Mouse (Mus musculus) regulatory T cell (primary cell): Measurements from ENCODE around the gene Ky.

ENCODE experiments used
- in situ Hi-C: fragments of 300-600 bp; cut with MboI, MseI; formaldehyde crosslinking; loops from one replicate; pipeline ENCODE4 v1.15.1; 2025; ENCODE audit warnings: high pct_unique_total_duplicates

Gene Ky

DNA sequence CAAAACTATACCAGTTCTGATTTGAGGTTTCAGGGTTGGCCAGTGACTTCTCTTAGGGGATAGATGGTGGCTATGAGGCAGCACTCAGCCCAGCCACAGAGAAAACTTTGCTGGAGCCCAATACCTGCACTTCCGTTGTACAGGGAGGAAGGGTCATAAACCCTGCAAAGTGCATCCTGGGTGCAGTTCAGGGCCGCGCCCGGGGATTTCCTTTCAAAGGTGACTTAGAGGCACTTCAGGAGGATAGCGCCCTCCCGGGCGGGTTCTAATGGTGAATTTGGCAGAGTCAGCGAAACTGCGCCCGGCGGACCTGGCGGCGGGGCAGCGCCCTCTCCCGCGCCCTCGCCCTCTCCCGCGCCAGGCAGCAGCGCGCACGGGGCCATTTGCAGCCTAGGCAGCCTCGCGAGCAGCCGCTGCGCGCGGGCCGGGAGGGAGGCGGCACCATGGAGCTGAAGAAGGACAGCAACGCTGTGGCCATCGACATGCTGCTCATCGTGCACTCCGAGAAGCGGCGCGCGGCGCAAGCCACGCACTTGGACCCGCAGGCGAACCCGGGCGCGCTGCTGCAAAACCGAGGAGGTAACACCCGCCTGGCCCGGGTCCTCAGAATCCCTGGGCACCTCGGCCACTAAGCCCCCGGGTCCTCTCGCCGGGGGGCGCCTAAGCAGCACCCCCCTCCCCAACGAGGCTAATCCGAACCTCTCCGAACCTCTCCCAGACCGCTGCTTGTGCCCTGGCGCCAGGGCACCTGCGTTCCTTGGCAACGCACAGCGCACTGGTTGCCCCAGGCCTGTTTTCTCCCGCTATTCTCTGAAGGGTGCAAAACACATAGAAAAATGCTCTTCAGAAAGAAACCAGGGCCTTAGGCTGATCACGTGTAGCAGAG, at the start of gene Ky:
Gene Ky (plus strand): TSS at position 51 of the 886 bp plus-strand sequence.
- in situ Hi-C loops, result no loop called here

DNA sequence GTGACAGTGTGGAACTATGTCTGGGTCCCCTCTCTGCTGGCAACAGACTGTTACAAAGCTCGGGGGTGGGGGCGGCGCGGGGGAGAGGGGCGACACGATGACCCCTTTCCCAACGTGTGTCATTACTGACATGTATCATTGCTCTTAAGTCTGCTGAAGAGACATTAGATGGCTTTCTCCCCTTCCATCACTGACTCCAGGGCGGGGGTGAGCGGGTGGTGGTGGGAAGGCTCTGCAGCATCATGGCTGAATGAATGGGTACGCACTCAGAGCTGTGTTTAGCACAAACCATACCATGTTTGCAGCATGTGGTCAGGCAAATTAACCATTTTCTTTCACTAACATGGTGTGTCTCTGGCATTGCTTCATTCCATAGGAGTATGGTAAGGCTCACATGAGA, 43.3 kb upstream of the Ky start:
- in situ Hi-C loops, result no loop called here

DNA sequence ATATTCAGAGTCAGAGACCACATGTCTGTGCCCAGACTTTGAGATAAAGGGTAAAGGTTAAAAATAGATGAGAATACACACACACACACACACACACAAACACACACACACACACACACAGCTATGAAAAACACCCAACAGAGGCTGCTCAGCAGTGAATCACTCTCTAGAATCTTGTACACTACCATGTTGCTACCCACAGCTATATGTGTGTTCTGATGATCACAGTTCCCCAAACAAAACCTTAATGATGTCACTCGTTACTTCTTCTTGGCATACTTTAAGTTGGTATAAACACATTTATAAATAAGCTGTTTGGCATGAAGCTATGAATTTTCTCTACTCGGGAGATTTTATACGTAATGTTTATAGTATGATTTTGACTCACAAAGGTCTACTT, 40.5 kb upstream of the Ky start:
- in situ Hi-C loops, result no loop called here

DNA sequence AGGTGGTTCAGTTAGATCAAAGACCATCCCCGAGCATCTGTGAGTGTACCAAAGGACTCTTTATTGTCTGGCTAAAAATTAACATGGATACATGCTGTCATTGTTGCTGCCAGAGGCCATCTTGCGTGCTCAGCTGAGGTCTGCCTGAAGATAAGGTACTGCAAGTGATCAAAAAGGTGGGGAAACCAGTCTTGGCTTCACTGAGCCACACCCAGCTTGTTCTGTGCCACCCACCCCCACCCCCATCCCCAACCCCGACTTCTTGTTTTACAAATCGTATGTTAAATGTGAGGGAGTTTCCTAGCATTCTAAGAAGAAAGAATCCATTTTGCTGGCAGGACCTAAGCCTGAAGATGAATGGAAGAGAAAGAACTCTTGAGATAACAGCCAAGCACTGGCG, 39.8 kb upstream of the Ky start:
- in situ Hi-C loops, result no loop called here

DNA sequence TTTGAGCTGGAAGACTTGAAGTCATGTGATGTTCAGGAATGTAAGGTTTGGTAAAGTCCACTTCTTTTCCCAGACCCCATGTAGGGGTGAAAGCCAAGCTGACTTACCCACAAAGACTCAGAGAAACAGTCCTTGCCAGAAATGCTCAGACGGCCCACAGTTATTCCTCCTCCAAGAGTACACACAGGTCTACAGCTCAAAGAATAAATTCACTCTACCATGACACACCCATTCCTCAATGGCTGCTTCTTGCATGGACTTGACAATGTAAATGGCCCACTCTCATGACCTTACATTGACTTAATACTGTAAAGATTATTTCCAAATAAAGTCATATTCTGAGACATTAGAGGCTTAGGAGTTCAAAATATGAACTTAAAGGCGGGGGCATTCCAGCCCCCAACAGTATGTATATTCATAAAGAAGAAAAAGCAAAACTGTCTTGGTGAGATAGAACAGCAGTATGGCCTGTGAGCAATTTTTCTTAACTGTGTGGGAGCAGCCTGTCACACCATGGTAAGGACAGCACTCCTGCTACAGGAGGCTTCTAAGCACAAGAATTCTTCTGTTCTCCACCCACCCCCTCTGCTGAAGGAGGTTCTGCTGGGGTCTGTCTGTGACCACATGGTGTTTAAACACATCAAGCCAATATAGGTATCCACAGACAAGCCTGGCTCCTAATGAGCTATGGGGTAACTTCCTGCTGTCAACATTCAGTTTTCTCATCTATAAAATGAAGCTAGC, 35.3 kb upstream of the Ky start:
- in situ Hi-C loops, result no loop called here

- in situ Hi-C loops, result no loop called here
These were observed 27.6 kb upstream of the Ky start for GRCm38 (mm10) chr9:102477767-102478450.

DNA sequence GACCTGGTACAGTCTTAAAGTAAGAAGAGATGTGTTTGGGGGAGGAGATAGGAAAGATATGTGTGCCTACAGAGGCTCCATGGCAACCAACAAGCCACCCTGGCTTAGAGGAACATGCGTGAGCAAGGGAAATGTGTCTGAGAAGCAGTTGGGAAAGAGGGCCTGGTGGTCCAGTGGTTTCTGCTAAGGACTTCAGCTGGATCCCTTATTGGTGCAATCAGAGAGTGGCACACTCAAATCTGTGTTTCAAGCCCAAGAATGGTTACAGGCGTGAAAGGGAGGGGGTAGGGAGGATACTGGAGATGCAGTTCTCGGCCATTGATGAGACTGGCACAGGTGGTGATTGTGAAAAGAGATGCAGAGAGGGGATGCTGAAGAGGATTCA, 27.1 kb upstream of the Ky start:
- in situ Hi-C loops, result no loop called here

DNA sequence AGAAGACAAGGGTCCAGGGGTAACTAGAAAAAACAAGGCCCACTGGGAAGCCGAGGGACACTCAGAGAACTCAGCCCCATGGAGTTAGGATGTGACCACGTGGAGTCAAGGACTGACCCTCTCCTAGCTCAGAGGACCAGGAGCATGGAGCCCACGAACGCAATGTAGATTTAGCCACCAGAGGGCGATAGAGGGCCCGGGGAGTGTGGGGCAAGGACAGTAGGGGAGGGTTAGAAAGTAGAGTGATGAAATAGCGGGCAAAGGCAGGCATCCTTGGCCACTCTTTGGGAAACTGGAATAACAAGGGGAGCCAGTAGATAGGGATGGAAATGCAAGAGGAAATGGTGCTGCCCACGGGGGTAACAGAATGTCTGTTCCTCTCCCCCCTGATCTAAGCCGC, 26.5 kb upstream of the Ky start:
- in situ Hi-C loops, result no loop called here

DNA sequence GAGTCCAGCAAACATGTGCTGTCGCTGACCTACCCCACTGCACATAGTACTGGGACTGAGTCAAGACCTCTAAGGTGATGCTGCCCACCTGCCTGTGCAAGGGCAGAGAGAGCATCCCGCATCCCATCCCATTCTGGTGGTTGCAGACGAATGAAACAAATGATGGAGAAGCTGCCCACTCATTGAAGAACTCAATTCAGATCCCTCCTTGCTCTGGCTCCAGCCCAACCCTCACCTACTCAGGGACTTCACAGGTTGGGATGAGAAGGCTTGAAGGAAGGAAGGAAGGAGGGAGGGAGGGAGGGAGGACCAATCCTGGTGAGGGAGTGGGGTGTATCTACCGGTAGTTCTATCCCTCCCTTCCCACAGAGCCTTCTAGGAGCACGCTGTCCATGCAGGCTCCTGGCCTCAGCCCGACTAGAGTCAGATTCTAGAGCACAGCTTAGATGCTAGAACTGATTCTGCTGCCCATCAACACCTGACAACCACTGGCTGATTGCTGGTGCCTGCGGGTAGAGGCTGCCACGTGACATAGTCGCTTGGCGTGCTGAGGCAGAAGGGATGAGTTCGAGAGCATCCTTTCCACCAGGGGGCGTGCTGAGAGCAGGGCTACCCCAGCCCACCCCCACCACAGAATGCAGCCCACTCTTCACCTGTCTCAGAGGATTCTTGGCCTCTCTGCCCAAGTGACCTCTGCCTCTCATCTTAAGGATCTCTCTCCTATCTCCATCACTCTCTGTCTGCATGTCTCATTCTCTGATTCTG, 13.3 kb upstream of the Ky start:
- in situ Hi-C loops, result no loop called here

DNA sequence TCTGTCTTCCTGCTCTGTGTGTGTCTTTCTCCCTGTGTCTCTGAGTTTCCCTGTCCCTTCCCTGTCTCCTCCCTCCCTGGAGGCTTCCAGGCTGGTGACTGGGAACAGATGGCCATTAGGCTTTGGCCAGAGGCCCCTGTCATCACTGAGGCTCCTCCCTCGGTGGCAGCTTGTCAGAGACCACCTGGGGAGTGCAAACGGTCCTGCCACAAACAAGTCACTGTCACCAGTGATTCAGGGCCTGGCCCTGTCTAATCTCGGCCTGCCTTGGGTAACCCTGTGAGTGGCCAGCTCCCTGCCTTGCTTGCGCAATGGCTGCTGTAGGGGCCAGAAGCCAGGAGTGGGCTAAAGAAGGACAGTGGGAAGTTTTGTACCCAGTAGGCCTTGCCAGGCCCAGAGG, 12.5 kb upstream of the Ky start:
- in situ Hi-C loops, result no loop called here

DNA sequence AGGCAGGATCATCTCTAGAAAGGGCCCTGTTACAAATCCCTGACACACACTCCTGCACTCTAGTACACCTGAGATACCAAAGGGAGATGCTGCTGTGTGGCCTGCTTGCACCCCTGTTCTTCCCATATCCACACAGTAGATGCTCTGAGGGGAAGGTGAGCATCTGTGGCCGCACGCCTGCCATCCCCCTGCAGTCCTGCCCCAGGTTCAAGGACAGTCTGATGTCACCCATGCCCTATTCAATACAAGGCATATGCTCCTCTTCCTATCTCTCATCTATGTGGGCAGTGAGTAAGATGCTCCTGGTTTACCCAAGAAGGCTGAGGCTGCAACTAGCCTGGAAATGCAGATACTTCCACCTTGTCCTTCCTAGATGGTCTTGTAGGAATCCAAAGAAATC, 11.6 kb upstream of the Ky start:
- in situ Hi-C loops, result no loop called here

DNA sequence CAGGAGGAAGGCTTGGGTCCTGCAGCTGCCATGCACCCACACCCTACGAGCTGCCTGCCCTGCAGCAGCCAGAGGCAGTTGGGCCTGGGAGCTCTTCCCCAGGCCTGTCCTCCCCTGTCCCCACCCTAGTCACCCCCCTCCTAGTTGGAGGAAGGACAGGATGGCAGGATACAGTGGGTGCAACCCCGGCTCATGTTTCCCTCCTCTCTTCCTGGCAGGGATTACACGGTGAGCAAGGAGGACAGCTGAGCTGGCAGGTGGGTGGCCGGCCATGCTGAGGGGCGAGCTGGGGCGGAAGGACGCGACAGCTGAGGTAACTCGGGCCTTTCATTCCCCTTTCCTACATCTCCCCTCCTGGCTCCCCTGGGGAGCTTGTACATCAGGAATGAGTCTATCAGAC, 11.1 kb upstream of the Ky start:
- in situ Hi-C loops, result no loop called here

- in situ Hi-C loops, result no loop called here
These were observed 10.3 kb upstream of the Ky start for GRCm38 (mm10) chr9:102495266-102495665.

DNA sequence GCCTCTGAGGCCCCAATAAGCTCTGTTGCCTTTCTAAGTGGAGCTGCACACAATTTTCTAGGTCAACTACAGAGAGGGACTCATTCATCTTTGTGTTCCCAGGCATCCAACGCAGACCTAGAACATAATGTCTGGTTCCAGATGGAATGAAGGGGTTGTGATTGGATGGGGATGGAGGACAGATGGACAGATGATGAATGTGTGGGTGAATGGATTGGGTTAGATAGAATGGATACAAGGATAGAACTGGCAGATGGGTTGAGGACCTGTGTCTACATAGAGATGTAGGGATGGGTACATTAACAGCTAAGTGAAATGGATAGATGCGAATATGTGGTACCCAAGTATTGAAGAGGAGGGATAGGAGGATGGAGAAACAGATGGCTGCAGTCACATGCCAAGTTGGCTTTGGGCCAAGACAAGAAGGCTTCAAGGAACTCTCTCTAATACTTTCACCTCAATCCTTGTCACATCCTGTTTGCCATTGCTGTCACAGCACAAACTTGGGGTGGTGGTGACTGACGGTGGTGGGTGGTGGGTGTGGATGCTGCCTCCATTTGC, 9.0 kb upstream of the Ky start:
- in situ Hi-C loops, result no loop called here

DNA sequence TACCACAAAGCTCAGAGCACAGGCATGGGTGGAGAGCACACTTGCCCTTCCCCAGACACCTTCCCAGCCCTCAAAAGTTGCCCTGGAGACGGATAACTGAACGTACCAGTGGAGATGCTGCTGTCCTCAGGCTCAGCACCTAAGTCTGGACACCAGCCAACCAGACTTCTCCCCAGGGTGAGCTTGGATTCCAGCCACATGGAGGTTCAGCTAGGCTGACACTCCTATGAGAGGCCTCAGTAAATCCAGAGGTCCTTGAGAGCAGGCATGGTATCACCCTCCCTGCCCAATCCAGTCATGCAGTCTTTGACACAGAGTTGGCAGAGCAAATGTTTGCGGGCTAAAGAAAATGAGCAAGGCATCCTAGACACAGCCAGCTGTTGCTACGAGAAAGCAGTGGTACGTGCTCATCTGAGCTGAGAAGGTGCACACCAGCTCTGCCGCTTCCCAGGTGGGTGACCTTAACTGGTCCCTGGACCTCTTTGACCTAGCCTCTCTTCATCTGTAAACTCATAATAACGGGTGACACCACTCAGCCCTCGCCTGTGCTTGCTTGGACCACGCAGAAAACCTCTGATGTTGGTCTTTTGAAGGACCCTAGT, 8.4 kb upstream of the Ky start:
- in situ Hi-C loops, result no loop called here

DNA sequence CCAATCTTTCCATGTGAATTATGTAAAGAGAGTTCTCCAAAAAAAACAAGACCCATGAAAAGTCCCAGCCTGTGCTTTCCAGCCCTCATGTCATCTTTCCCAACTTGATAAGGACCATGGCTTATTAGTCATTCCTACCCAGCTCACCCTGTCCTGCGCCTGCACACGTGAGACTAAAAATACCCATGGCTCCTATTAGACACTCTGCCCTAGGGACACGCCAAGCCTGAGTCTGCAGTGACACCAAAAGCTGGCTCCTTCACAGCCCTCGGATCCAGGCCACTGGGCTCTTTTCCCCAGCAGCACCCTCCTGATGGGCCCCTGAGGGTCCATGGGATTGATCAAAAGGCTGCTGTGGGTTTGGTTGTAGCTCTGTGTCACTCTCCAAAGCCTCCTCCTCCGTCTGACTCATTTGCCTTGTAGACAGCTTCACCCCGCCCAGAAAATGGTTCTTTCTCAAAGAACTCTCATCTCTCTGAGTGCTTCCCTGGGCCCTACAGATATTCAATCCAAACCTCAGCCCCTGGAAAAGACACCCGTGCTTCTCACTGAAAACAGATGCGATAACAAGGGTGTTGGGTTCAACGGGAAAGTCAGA, 7.6 kb upstream of the Ky start:
- in situ Hi-C loops, result no loop called here

DNA sequence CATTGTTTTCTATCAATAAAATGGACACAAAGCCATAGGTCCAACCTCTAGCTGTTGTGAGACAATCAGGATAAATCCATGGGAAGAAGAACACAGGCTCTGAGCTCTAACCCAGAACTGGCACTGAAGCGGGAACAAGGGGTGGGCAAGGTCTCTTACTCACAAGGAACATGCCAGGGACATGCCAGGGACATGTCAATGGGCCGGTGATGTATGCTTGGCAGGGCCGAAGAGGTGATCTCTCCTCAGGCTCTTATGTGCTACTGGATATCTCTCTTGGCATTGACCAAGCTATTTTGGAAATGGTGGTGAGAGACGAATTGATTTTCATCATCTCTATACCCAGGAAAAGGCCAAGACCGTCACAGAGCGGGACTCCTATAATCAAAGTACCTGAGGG, 6.8 kb upstream of the Ky start:
- in situ Hi-C loops, result no loop called here

GRCm38 (mm10) chr9:102499266-102499665, 6.3 kb upstream of the Ky start:
- in situ Hi-C loops, result no loop called here

GRCm38 (mm10) chr9:102499746-102500145, 5.8 kb upstream of the Ky start:
- in situ Hi-C loops, result no loop called here

DNA sequence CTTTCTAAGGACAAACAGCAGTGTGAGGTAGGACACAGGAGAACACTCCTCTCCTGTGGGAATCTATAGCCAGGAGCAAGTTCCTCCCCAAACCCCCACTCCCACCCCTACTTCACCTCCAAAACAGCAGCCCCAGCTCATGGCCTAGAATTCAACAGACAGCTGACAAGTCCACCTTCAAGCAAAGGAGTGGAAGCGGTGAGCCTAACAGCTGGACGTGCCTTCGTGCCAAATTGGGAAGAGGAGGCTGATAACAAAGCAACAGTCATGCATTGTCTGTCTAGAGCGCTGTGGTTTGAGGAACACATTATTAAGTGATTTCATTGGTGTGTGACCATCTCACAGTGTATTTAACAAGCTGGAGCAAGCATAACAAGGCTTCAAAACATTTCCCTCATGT, 4.4 kb upstream of the Ky start:
- in situ Hi-C loops, result no loop called here
